20 mouse cellular contexts compared by ENCODE assay signal in the genomic region with DNA sequence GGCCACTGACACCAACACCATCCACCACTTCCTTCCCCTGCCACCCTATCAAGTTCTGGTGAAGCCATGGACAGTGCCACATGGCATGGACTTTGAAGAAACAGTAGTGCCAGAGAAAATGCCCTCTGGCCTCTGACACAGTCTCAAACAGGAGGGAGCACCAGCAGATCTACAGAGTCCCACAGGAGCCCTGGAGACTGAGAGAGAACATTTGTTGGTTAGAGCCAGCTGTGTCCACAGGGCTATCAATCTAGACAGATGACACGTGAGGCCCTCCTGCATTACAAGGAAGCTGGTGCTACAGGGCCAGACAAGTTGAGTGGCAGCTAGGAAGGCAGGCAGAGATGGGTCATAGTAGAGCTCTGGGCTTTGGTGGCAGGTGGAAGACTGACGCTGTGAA. TPM values are rescaled to one million over a fixed set of nuclear protein-coding genes. Genes with fewer than 3 reads are reported as not detected.
DNase-seq lines count a peak whose midpoint lies in the region; ATAC-seq and TF ChIP-seq lines count a peak whose summit lies in the region.
"Had no signal": no experiment of that assay in that cellular context is flagged by ENCODE, and none has a peak within 500 bp of the region (broad histone marks: within the 10 kb centered on the region; RNA-seq: fewer than 3 reads in every experiment).

No protein-coding gene starts in this region.

- H3K27me3 ChIP-seq in liver, adult 2 months (ENCODE audit: control insufficient read depth, insufficient read depth, low read length), result no peaks in the 10 kb centered on the region
- no peaks in the 10 kb centered on the region for H3K27me3 ChIP-seq in liver, embryonic 11.5 days (replicated peaks; ENCODE audit: control insufficient read depth, insufficient read depth, low read length)
- H3K27me3 ChIP-seq in stomach, embryonic 15.5 days (replicated peaks), result no peaks in the 10 kb centered on the region
- H3K27me3 ChIP-seq: midbrain, embryonic 15.5 days; Patski had no signal

- WGBS in liver, adult 2 months, result 36% methylated on average over 2 of the region's 2 CpGs
- 47% methylated on average over 2 of the region's 2 CpGs for WGBS in liver, embryonic 11.5 days
- WGBS in stomach, embryonic 15.5 days, result 39% methylated on average over 2 of the region's 2 CpGs

- no peak for TF ChIP-seq CTCF in liver, adult 2 months (IDR thresholded peaks at IDR 0.05; ENCODE audit: low read depth, low read length)

- no peak overlapping the region for H3K4me2 ChIP-seq in liver, embryonic 11.5 days
- no peak overlapping the region for H3K4me2 ChIP-seq in stomach, embryonic 15.5 days
- H3K4me2 ChIP-seq: midbrain, embryonic 15.5 days had no signal

- H3K9ac ChIP-seq in liver, adult 2 months (ENCODE audit: low read depth, low read length), result no peak overlapping the region
- H3K9ac ChIP-seq in liver, embryonic 11.5 days (ENCODE audit: low read depth, low read length), result 0 out of 2 replicates have a peak overlapping the region, but pooled peaks have one; percentile 0
- no peak overlapping the region for H3K9ac ChIP-seq in stomach, embryonic 15.5 days
- H3K9ac ChIP-seq: forebrain, postnatal 0 days; midbrain, embryonic 15.5 days had no signal

- H3K36me3 ChIP-seq in liver, adult 2 months (ENCODE audit: control insufficient read depth, insufficient read depth, low read length), result 0 out of 2 replicates have a peak, but pooled peaks cover 2% of the 10 kb centered on the region
- H3K36me3 ChIP-seq in liver, embryonic 11.5 days (ENCODE audit: control insufficient read depth, insufficient read depth, low read length), result peaks cover 11% of the 10 kb centered on the region
- H3K36me3 ChIP-seq in stomach, embryonic 15.5 days, result peaks cover 24% of the 10 kb centered on the region
- H3K36me3 ChIP-seq: midbrain, embryonic 15.5 days had no signal

- DNase-seq in adrenal gland, postnatal 10 days, result peak; percentile 46
- DNase-seq in adrenal gland, adult 8-10 months, result no peak
- DNase-seq in liver, adult 2 months (ENCODE audit: extremely low read depth, low read depth, low spot score), result peak; percentile 85
- DNase-seq in liver, result no peak
- DNase-seq in liver, embryonic 11.5 days (ENCODE audit: low spot score), result no peak
- no peak for DNase-seq in urinary bladder, adult 18-20 months (ENCODE audit: low spot score in 2 of 2)
- no peak for DNase-seq in Muller cell, postnatal 12 days (ENCODE audit: inconsistent ontology term)
- DNase-seq: cerebellum, adult 9-11 months; embryo, embryonic 11 days; forebrain, postnatal 0 days; lung, postnatal 36 days; thymus, postnatal 25 days had no signal

- H3K27ac ChIP-seq in liver, adult 2 months (replicated peaks; ENCODE audit: insufficient read depth, low read depth, low read length), result peak overlapping the region; percentile 65
- no peak overlapping the region for H3K27ac ChIP-seq in liver, embryonic 11.5 days (ENCODE audit: low read depth, low read length)
- H3K27ac ChIP-seq in stomach, embryonic 15.5 days, result no peak overlapping the region
- H3K27ac ChIP-seq: hindbrain, embryonic 10.5 days; kidney, postnatal 0 days; midbrain, embryonic 15.5 days had no signal

- 0 out of 2 replicates have a peak, but pooled peaks have one; percentile 21 for ATAC-seq in liver, embryonic 11.5 days (replicated peaks; ENCODE audit: low FRiP score)
- peak; percentile 82; the same call in 1 of the 2 replicates for ATAC-seq in stomach, embryonic 15.5 days (ENCODE audit: insufficient read depth, low FRiP score, low read depth)
- ATAC-seq: forebrain, postnatal 0 days; midbrain, embryonic 15.5 days; Patski had no signal

- peaks cover 76% of the 10 kb centered on the region for H3K79me2 ChIP-seq in liver, adult 2 months (ENCODE audit: control insufficient read depth, insufficient read depth, low read length)

- H3K9me3 ChIP-seq in liver, embryonic 11.5 days (ENCODE audit: control insufficient read depth, low read length), result no peaks in the 10 kb centered on the region
- H3K9me3 ChIP-seq in stomach, embryonic 15.5 days, result no peaks in the 10 kb centered on the region
- H3K9me3 ChIP-seq: hindbrain, embryonic 10.5 days; midbrain, embryonic 15.5 days had no signal

- TF ChIP-seq POLR2A in liver, adult 2 months (IDR thresholded peaks at IDR 0.05; ENCODE audit: extremely low read depth, insufficient read depth, low read length), result no peak

- no peak overlapping the region for H3K4me3 ChIP-seq in liver, adult 2 months (ENCODE audit: insufficient read depth, low read depth, low read length)
- H3K4me3 ChIP-seq in liver, embryonic 11.5 days (ENCODE audit: low read depth, low read length), result no peak overlapping the region
- H3K4me3 ChIP-seq in stomach, embryonic 15.5 days (replicated peaks), result no peak overlapping the region
- H3K4me3 ChIP-seq: hindbrain, embryonic 10.5 days; midbrain, embryonic 15.5 days had no signal

- peaks cover 41% of the 10 kb centered on the region for H3K4me1 ChIP-seq in liver, adult 2 months (ENCODE audit: control insufficient read depth, insufficient read depth, low read length)
- H3K4me1 ChIP-seq in liver, embryonic 11.5 days (replicated peaks; ENCODE audit: control insufficient read depth, insufficient read depth, low read length), result peaks cover 11% of the 10 kb centered on the region
- H3K4me1 ChIP-seq in stomach, embryonic 15.5 days, result peaks cover 26% of the 10 kb centered on the region

RNA-seq across cellular contexts. Expression of a gene that starts 10.4 kb away (rescaled TPM):
- total RNA-seq in adrenal gland, postnatal 10 days (2021), result 10 to 100 TPM; 59.2 to 60.8 TPM
- total RNA-seq in adrenal gland, adult 8-10 months (2022), result 10 to 100 TPM; 68.3 to 88.3 (median 81.8) TPM
- 25.0 and 25.6 TPM in 2 replicates for total RNA-seq in liver, adult 2 months (2014; rRNA removed)
- polyA plus RNA-seq in liver, adult 2 months (2012; rRNA removed), result 82.3 and 84.2 TPM in 2 replicates
- polyA plus RNA-seq in liver, embryonic 11.5 days (2014; fragmentation: Nextera tagmentation; extraction: Ambion mirVana), result 2.9 and 3.1 TPM in 2 replicates
- 25.3 and 28.2 TPM in 2 replicates for polyA plus RNA-seq in stomach, embryonic 15.5 days (2015; fragmentation: Nextera tagmentation; extraction: Ambion mirVana)

RNA-seq across cellular contexts. Expression of a gene that starts 24.6 kb away (rescaled TPM):
- total RNA-seq in adrenal gland, postnatal 10 days (2021), result under 1 TPM; 0.55 to 0.60 TPM
- total RNA-seq in adrenal gland, adult 8-10 months (2022), result under 1 TPM; 0.52 to 0.68 (median 0.57) TPM
- 0.40 and 0.83 TPM in 2 replicates for total RNA-seq in liver, adult 2 months (2014; rRNA removed)
- 0.93 and 1.3 TPM in 2 replicates for polyA plus RNA-seq in liver, adult 2 months (2012; rRNA removed)
- polyA plus RNA-seq in liver, embryonic 11.5 days (2014; fragmentation: Nextera tagmentation; extraction: Ambion mirVana), result 2.3 and 2.4 TPM in 2 replicates
- polyA plus RNA-seq in stomach, embryonic 15.5 days (2015; fragmentation: Nextera tagmentation; extraction: Ambion mirVana), result 1.7 and 2.6 TPM in 2 replicates

RNA-seq across cellular contexts. Expression of a gene that starts 25.0 kb away (rescaled TPM):
- total RNA-seq in adrenal gland, postnatal 10 days (2021), result 10 to 100 TPM; 54.7 to 56.2 TPM
- 10 to 100 TPM; 76.9 to 94.1 (median 85.1) TPM for total RNA-seq in adrenal gland, adult 8-10 months (2022)
- total RNA-seq in liver, adult 2 months (2014; rRNA removed), result 31.2 and 40.1 TPM in 2 replicates
- polyA plus RNA-seq in liver, adult 2 months (2012; rRNA removed), result 60.2 and 61.6 TPM in 2 replicates
- 133 and 142 TPM in 2 replicates for polyA plus RNA-seq in liver, embryonic 11.5 days (2014; fragmentation: Nextera tagmentation; extraction: Ambion mirVana)
- 143 and 157 TPM in 2 replicates for polyA plus RNA-seq in stomach, embryonic 15.5 days (2015; fragmentation: Nextera tagmentation; extraction: Ambion mirVana)

RNA-seq across cellular contexts. Expression of a gene that starts 34.8 kb away (rescaled TPM):
- total RNA-seq in adrenal gland, postnatal 10 days (2021), result under 1 TPM; 0.18 to 0.21 TPM
- under 1 TPM in 2 of 4 experiments, not detected in 2; 0.13 to 0.31 TPM for total RNA-seq in adrenal gland, adult 8-10 months (2022)
- not detected in 2 replicates for total RNA-seq in liver, adult 2 months (2014; rRNA removed)
- polyA plus RNA-seq in liver, adult 2 months (2012; rRNA removed), result not detected in 2 replicates
- not detected in 2 replicates for polyA plus RNA-seq in liver, embryonic 11.5 days (2014; fragmentation: Nextera tagmentation; extraction: Ambion mirVana)
- polyA plus RNA-seq in stomach, embryonic 15.5 days (2015; fragmentation: Nextera tagmentation; extraction: Ambion mirVana), result 0.30 and 0.83 TPM in 2 replicates
- total RNA-seq: gastrocnemius, adult 8-10 months; neutrophil, adult 5-6 weeks had no signal
- polyA plus RNA-seq: kidney, postnatal 0 days; liver, embryonic 16.5 days had no signal

RNA-seq across cellular contexts. Expression of a gene that starts 44.2 kb away (rescaled TPM):
- total RNA-seq in adrenal gland, postnatal 10 days (2021), result 10 to 100 TPM; 76.6 to 80.9 TPM
- total RNA-seq in adrenal gland, adult 8-10 months (2022), result 100 to 1,000 TPM in 1 of 4 experiments, 10 to 100 TPM in 3; 77.7 to 107 (median 90.3) TPM
- total RNA-seq in liver, adult 2 months (2014; rRNA removed), result 19.9 and 25.5 TPM in 2 replicates
- 58.0 and 58.2 TPM in 2 replicates for polyA plus RNA-seq in liver, adult 2 months (2012; rRNA removed)
- 97.4 and 108 TPM in 2 replicates for polyA plus RNA-seq in liver, embryonic 11.5 days (2014; fragmentation: Nextera tagmentation; extraction: Ambion mirVana)
- polyA plus RNA-seq in stomach, embryonic 15.5 days (2015; fragmentation: Nextera tagmentation; extraction: Ambion mirVana), result 103 and 105 TPM in 2 replicates

Comparison
In these comparisons a context has a peak if more than half of its experiments do, and no peak if none do; other contexts are left out.
1. DNase-seq: peak in adrenal gland, postnatal 10 days (single experiment) and liver, adult 2 months (single experiment); none in adrenal gland, adult 8-10 months (single experiment), liver (single experiment), liver, embryonic 11.5 days (single experiment), urinary bladder, adult 18-20 months (0 of 2) and Muller cell, postnatal 12 days (single experiment).